Mouse (Mus musculus): ENCODE data around the gene Gm11757. TPM values are rescaled to one million over a fixed set of nuclear protein-coding genes. Genes with fewer than 3 reads are reported as not detected.
"Not testable (repeated sequence)": the region's sequence is repeated elsewhere in the genome, so short reads cannot be mapped to it uniquely, and the experiment has no call there.

Gm11757 gene
- total RNA-seq (2021) = not detected
- long read RNA-seq, experiment 1 = 0 reads
- long read RNA-seq, experiment 2 = 0 reads

- not testable (repeated sequence) for H3K4me3 ChIP-seq; DNase-seq (ENCODE audit: low spot score in 2 of 2); H3K27ac ChIP-seq
Observed at GRCm38 (mm10) chr4:73891012-73891411, at the start of gene Gm11757. Gene Gm11757 (minus strand): TSS chr4:73891112.

- not testable (repeated sequence) for H3K27ac ChIP-seq; H3K4me3 ChIP-seq; DNase-seq (ENCODE audit: low spot score in 2 of 2)
Observed at GRCm38 (mm10) chr4:73920660-73921059, 29.7 kb upstream of the Gm11757 start, which contains the start of gene Gm11756. Gene Gm11756 (minus strand): TSS chr4:73920760.

GRCm38 (mm10) chr4:73905853-73906252 lies 14.9 kb upstream of the Gm11757 start, which contains the start of gene Gm13871:
Gene Gm13871 (minus strand): TSS chr4:73905953.
- H3K4me3 ChIP-seq; DNase-seq (ENCODE audit: low spot score in 2 of 2): not testable (repeated sequence)

DNA sequence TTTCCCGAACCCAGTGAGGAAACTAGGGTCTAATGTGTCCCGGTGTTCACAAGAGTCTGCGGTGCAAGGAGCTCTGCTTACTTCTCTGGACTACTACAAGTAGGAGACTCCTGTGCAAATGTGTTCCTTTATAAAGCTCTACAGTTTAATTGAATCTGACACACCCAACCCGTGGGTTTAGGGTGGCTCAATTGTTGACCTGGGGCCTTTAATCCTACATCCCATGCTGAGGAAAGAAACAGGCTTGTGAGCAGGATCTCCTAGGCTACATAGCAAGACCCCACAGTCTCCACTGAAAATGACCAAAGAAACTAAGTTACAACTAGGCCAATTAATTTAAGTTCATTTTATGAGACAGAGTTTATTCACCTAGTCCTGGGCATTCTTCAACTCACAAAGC lies 14.7 kb downstream of the Gm11757 start, which contains the start of gene Gm11758:
TSS of gene Gm11758 (minus strand) at position 101 of the 400 bp plus-strand sequence.
- DNase-seq (ENCODE audit: low spot score in 2 of 2); H3K4me3 ChIP-seq; H3K27ac ChIP-seq: not testable (repeated sequence)

More at GRCm38 (mm10) chr4:73905853-73906252, 14.9 kb upstream of the Gm11757 start, which contains the start of gene Gm13871:
- not testable (repeated sequence) for H3K27ac ChIP-seq

Other genes with a start within 250 kb of the Gm11757 start
- gene Gm11239, start 222.8 kb downstream of the Gm11757 start, total RNA-seq (2021) = not detected
- gene Gm428, start 207.6 kb downstream of the Gm11757 start, total RNA-seq (2021) = not detected
- gene Rasef, start 100.1 kb downstream of the Gm11757 start, total RNA-seq (2021) = under 1 TPM in 1 of 2 experiments, not detected in 1; 0.15 TPM
- not detected for gene Gm11758, start 14.8 kb downstream of the Gm11757 start, total RNA-seq (2021)
- gene Gm13871, start 14.8 kb upstream of the Gm11757 start, total RNA-seq (2021) = not detected
- not detected for gene Gm11756, start 29.6 kb upstream of the Gm11757 start, total RNA-seq (2021)
- not detected for gene 2310002L09Rik, start 59.7 kb upstream of the Gm11757 start, total RNA-seq (2021)
- gene Frmd3, start 122.3 kb upstream of the Gm11757 start, total RNA-seq (2021) = 1 to 10 TPM; 3.7 to 3.8 TPM

Measured in layer of hippocampus, adult 2 months (tissue).